Mouse (Mus musculus) neural tube, embryonic 10.5 days (tissue): Measurements from ENCODE around the gene Kit.

Experiments
- DNase-seq: peaks from one replicate; pipeline ENCODE4 v3.0.0-alpha.2; 2017; ENCODE audit warnings: low spot score; ENCODE audit errors: extremely low spot score

Kit gene

GRCm38 (mm10) chr5:75574852-75575566 lies at the start of gene Kit:
Gene Kit, plus strand, starts transcription at chr5:75574916.
- peak; percentile 90 for DNase-seq

- DNase-seq: no peak
Observed at GRCm38 (mm10) chr5:75536156-75536555, 38.6 kb upstream of the Kit start.

- no peak for DNase-seq
Observed at GRCm38 (mm10) chr5:75537717-75538116, 37.0 kb upstream of the Kit start.

DNA sequence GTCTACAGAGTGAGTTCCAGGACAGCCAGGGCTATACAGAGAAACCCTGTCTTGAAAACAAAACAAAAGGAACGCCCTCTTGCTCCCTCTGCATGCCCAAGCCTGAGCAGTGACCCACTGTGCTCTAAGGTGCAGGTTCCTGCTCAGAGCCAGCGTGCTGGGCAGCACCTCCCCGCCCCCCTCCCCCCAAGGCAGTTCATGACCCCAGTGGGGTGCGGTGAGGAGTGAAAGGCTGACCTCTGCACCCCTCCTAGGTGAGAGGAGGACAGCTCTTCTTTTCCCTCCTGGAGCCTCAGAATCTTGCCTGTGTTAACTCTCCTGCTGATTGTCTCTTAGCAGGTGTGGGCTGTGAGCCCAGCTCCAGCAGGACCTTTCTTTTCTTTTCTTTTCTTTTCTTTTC lies 36.3 kb upstream of the Kit start:
- no peak for DNase-seq

DNA sequence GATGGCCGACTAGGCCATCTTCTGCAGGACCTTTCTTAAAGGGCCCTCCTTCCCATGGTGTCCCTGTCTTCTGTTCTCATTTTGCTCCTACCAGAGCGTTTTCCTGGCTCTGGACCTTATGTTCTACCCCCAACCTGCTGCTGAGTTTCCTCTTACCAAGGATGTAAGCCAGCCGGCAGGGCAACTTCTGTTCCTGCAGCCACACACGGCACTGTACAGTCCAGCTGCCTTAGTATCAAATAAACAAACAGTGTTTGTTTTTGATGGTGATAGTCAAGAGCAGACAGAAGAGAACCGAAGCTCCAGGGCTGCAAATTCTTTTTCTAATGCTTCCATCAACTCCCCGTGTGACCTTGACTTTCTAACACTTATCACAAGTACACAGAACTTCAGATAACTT lies 35.6 kb upstream of the Kit start:
- DNase-seq: no peak

DNA sequence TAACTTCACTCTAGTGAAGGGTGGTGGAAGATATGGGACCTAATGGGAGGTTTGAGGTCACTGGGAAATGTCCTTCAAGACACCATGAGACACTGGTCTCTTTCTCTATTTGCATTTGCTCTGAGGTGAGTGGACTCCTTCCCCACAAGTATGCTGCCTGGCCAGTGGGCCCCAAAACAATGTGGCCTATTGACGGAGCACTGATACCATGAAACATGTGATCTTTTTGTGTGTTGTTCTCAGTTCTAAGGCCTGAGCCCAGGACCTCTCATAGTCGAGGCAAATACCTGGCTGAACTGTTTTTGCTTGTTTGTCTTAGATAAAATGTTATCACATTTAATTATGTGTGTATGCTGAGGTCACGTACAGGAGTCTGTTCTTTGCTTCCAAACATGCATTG lies 31.0 kb upstream of the Kit start:
- DNase-seq: no peak

GRCm38 (mm10) chr5:75544472-75545264 lies 30.0 kb upstream of the Kit start:
- no peak for DNase-seq

GRCm38 (mm10) chr5:75545265-75545643 lies 29.5 kb upstream of the Kit start:
- no peak for DNase-seq

DNA sequence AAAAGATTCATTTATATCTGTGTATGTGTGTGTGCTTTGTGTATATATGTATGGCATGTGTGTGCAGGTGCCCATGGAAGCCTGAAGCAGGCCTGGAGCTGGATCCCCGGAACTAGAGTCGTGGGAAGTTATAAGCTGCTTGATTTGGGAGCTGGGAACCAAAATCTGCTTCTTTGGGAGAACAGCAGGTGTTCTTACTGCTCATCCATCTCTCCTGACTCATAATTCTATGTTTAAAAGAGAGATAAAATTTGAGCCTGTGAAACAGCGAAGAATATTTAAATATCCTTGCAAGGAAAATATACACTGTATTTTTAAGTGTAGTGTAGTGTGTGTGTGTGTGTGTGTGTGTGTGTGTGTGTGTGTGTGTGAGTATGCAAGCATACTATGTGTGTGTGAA lies 21.7 kb upstream of the Kit start:
- no peak for DNase-seq

- no peak for DNase-seq
Observed at GRCm38 (mm10) chr5:75557636-75558035, 17.1 kb upstream of the Kit start.

- DNase-seq: no peak
Observed at GRCm38 (mm10) chr5:75559291-75559690, 15.4 kb upstream of the Kit start.

DNA sequence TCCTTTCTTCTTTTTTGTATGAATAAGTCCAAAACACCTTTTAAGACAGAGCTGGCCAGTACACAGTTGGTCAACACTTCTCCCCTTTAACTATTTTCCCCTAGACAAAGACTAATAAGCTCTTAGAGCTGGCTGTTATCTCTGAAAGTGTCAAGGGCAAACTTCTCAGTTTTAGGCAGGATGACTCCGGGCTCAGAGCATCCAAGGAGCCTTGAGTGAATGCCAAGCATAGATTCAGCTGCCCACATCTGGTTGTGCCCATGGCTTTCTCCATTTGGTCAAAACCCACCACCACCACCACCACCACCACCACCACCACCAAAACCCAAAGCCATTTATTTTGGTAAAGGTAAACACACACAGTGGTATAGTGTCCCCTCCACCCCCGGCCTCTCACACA lies 13.5 kb upstream of the Kit start:
- DNase-seq: no peak

- no peak for DNase-seq
Observed at GRCm38 (mm10) chr5:75574151-75574851, 415 bp upstream of the Kit start.

DNA sequence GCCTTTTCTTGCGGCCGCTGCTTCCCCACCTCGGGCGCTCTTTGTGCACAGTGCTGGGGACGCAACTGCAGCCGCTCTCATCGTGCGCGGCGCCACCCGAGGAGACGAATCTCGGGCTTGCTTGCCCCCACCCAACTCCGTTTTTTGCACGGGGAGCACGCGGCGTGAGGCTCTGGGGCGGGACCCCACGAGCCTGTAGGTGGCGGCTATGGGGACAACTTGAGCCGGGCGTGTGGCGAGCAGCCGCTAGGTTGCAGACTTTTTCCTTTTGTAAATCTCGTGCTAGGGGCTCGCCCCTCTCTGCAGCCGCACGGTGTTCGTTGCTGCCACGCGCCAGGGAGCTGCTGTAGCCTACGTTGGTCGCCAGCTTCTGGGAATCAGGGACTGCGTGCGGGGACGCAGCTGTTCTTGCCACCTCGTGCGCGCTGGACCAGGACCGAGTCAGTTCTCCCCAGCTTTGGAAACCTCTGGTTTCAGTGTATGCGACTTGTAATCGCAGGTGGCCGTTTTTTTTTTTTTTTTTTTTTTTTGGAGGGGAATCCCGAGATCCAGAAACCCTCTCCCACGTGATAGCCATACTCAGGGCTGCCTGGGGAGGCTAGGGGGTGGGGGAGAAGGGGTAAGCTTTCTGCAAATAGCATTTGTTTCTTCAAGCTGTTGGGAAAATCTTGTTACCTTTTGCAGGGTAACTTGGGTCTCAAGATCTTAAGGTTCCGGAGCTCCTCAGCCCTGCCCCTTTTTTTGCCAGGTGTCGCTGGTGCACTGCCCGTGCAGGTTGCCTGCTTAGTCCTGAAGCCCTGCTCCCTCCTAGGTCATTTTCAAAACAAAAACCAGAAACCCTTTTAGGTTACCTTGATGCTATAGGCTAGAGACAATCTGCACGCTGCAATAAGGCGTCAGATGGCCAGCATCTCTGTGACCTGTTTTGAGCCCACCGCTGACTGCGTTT lies 1.1 kb downstream of the Kit start:
- peak; percentile 75 for DNase-seq

GRCm38 (mm10) chr5:75576741-75577140 lies 2.0 kb downstream of the Kit start:
- no peak for DNase-seq

GRCm38 (mm10) chr5:75578141-75578540 lies 3.4 kb downstream of the Kit start:
- DNase-seq: no peak

- no peak for DNase-seq
Observed at GRCm38 (mm10) chr5:75579244-75579643, 4.5 kb downstream of the Kit start.

GRCm38 (mm10) chr5:75579646-75580268 lies 5.0 kb downstream of the Kit start:
- no peak for DNase-seq

DNA sequence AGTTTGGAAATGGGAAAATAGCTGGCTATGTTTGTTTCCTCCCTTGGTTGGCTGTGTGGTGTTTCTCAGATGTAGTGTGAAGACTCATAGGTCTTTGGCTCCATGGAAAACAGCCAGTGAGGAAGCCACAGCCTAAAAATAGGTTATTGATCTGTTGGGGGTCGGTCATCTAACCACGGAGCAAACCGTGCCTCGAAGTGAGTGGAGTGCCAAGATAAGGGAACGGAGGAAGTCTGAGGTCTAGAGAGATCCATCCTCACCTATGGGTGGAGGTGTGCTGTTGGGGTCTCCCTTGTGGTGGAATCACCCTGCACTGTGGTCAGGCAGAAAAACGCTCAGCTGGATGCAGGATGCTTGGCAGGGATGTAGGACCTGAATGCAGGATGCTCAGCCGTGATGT lies 7.2 kb downstream of the Kit start:
- DNase-seq: no peak

GRCm38 (mm10) chr5:75587781-75588180 lies 13.1 kb downstream of the Kit start:
- DNase-seq: no peak
